Mouse (Mus musculus): ENCODE data around the gene Gstm6.
"Not testable (repeated sequence)": the region's sequence is repeated elsewhere in the genome, so short reads cannot be mapped to it uniquely, and the experiment has no call there.

The Gstm6 gene

DNA sequence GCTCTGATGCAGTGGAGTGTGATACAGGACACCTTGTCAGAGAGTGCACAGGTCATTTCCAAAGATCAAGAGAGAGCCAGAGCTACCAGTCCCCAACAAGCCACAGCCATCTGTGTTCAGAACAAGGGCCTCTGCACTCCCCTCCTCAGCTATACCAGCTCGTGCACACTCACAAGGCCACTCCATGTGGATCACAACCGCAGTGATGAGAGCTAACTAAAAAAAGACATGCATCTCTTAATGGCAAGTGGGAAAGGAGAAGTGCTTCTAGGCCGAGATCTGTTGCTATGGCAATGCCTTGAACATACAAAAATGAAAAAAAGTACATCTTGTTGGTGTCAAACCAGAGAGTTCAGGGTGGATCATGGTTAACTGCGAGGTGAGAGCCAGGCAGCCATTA, 3.7 kb downstream of the Gstm6 start:
- no peak for DNase-seq

DNA sequence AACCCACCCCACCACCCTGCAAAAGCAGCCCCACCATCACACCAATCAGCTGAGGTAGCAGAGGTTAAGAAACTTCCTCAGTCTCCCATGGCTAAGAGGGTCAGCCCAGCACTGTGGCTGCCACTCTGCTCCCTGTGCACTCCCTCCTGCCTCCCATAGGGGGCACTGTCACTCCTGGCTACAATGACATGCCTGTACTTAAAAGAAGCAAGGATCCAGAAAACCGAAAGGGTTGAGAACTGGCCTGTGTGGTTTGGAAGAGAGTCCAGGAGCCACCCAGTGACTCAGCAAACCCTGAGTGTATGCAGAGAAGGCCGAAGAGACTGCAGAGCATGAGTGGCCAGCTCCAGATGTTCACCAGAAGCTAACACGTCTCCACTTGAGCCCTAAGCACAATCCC, 4.1 kb downstream of the Gstm6 start:
- peak; percentile 17 for DNase-seq

DNA sequence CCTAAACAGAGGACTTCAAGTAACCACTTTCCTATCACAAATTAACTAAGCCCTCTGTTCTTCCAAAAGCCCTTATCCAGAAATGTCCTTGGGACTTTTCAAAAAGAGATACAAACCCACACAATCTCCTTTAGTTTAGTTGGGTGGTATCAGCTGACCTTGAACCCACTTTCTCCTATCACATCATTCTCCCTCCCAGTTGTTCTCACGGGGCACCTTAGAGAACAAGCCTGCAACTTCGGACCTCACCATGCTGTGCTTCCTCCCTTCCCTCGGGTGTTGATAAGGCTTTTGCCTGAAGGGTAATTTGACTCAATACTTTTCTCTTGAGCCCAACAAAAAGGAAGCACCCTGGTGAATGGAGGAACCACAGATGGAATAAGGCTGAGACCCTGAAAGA, 7.7 kb downstream of the Gstm6 start:
- DNase-seq, result no peak

DNA sequence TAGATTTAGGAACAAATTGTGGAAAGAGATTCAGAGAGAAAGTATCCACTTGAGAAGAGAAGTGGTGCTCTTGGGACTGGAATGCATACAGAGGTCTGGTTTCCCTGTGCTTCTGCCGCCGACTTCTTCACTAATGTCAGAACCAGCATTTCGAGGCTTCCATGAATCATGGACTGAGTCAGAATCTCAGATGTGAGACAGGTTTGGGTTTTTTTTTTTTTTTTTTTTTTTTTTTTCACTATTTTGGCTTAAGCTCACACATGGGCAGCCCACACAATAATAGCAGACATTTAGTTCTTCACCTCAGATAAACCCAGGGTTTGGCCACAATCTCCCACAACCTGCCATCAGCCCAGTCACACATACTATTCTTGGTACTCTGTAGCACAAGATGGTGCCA, 8.3 kb downstream of the Gstm6 start:
- DNase-seq, result no peak

DNA sequence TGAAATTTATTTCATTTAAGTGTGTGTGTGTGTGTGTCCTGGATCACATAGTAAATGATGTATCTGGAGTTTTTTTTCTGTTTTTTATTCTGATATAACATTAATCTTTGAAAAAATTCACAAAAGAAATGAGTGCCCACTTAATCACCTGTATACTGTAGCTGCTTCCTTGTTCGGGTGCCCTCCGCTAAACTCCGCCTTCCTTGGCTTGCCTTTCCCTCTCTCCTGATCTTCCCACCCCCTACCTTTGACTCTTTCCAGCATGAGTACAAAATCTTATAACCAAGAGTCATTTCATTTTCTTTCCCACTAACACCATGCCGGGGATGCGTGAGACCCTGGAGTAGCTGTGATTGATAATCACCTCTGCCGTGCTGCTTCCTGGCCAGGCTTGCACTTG, 11.4 kb downstream of the Gstm6 start:
- DNase-seq, result no peak

DNA sequence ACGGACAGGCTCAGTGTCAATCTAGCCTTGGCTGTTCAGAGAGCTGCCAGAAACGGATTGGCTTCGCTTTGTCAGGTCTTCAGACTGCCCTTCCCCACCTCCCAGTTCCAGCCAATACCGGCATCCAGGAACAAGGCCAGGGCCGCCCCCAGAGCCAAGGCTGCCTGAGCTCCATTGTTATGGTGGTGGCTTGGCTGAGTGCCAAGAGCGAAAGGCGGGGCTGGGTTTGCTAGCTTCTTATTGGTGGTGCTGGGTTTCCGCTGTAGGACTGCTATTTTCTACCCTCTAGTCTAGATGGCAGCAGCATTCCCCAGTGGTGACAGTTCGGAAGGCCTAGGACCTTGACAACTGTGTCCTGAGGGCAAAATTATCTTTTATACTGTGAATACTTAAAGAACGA, 11.9 kb downstream of the Gstm6 start, which contains the start of gene Gstm7:
Gene Gstm7, minus strand, starts transcription at position 148 of the 400 bp plus-strand sequence.
- DNase-seq, result peak; percentile 95

DNA sequence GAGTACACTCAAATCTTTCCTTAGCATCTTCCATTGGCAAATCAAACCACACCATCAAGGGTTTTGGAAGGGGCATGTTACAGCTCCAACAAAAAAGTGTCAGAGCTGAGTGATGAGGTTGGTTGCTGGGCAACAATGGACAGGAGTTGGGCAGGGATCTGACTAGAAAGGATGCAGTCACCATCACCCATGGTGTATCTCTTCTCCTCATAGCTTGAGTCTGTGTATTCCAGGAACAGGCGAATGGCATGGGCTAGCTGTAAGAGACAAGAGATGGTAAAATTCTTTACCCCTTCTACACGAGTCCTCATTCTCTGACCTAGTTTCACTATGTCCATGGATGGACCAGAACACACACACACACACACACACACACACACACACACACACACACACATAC, 12.4 kb downstream of the Gstm6 start:
- DNase-seq, result no peak

DNA sequence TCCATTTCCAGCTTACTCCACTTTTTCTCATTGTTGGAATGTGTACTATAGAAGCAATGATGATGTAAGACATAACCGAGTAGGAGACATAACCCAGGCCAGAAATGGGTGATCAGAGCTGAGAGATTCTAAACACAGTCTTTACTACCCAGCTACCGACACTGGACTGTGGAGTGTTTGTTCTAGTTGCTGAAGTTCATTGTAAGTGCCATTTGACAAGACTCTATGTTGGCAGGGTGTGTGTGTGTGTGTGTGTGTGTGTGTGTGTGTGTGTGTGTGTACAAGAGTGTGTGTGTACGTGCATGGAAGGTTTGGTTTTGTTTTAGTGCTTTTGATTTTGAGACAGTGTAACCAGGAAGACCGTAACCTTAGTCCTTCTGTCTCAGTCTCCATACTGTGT, 13.8 kb downstream of the Gstm6 start:
- DNase-seq, result no peak

DNA sequence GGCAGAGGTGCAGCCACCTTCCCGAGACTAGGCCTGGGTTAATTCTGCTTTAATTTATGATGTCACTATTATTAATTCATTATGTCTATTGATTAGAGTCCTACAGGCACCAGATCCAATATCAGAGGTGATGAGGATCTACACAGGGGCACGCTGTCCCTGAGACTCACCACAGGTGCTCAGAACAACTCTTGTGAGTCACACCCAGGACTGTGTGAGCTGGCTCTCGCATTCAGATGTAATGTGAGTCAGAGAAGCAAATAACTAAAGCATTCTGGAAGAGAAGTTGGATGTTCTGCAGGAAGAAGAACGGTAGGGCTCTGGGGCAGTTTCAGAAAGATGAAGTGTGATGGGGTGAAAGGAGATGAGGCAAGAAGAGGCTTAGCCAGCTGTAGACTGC, 14.3 kb downstream of the Gstm6 start:
- no peak for DNase-seq

DNA sequence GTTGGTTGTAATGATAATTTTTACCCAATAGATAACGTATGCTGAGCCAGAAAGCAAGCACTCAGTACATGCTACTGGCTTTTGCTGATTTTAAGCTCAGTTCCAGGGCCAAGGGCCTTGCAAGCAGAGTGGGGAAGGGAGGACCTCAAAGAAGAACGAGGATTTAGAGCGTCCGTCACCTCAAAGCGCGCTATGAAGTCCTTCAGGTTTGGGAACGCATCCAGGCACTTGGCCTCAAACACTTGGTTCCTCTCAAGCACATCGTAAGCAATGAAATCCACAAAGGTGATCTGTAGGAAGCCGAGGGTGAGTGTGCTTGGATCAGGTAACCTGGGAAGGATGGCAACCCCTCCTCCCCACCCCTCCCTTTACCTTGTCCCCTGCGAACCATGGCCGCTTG, 14.9 kb downstream of the Gstm6 start:
- DNase-seq, result no peak

DNA sequence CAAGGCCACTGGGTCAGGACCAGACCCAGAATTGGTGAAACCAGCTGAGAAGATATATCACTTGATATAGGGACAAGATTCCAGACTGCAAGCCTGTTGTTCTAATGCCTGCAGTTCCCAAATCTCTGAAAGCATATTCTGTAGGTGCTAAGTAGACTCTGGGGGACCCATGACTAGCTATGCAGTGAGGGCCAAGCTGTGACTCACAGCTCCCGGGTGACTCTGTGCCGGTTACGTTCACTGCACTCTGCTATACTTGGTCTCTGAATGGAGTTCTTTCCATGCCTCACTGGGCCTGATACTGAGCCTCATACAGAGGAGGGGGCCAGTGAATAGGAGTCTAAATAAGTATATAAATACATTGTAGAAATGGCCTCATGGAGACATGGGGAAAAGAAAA, 15.7 kb downstream of the Gstm6 start:
- no peak for DNase-seq

DNA sequence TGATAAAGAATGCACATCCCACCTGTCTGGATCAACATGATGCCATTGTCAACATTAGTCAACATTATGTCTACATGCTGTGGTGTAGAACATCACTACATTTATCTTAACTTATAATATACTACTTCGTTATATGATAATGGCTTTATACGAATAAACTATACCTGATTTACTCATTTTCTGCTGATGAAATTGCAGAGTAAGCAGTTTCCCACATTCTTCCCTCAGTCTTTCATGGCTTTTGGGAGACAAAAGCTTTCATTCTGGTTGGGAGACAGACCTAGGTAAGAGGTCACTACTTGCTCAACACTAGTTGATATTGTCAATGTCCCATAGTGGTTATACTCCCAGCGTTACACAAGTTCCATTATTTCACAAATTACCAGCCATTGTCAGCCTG, 18.2 kb downstream of the Gstm6 start:
- DNase-seq, result no peak

DNA sequence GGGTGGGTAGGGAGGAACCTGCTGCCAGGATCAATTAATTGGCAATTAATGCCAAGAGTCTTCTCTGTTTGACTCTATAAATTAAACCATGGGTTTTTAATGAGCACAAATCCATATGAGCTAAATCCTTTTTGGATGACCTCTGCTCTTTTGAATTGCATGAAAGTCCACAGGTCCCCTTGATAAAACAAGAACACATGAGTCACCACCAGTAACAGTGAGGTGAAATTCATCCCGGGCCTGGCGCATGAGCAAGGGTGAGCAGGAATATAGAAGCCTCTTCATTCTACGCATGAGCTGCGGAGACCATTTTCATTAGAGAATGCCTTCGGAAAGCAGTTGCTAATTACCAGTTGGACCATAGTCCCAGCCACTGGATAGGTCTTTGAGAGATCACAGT, 23.2 kb downstream of the Gstm6 start:
- DNase-seq, result no peak

DNA sequence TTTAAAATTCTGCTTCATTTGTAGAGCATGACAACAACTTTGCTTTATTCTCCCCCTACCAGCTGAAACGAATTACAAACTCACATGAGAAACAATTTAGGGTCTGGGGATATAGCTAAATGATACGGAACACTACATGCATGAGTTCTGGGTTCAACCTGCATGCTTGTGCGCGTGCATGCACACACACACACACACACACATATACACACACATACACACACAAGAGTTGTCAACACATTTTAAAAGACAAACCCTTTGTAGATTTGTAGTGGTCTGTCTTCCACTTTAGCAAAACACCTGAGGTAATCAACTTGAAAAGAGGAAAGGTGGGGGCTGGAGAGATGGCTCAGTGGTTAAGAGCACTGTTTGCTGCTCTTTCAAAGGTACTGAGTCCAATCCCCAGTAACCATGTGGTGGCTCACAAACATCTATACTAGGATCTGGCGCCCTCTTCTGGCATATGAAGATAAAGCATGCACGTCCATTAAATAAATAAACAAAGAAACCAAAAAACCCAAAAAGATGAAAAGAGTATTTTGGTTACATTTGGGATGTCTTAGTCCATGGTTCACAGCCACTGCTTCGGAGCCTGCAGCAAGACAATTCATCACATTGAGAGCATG, 25.7 kb downstream of the Gstm6 start:
- DNase-seq, result no peak

DNA sequence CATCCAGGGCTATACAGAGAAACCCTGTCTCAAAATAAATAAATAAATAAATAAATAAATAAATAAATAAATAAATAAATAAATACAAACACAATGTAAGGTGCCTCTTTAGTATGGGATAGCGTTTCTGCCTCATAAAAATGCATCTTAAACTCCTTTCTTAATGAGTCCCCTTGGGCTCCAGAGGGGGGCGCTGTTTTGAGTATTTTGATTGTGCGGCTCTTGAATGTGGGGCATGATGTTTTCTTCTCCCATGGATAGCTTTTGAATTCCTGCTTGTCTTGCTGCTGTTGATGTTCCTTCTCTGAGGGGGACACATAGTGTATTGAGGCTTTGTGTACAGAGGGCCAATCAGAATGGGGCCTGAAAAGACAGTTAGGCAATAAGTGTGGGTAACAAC, 26.5 kb downstream of the Gstm6 start:
- no peak for DNase-seq

DNA sequence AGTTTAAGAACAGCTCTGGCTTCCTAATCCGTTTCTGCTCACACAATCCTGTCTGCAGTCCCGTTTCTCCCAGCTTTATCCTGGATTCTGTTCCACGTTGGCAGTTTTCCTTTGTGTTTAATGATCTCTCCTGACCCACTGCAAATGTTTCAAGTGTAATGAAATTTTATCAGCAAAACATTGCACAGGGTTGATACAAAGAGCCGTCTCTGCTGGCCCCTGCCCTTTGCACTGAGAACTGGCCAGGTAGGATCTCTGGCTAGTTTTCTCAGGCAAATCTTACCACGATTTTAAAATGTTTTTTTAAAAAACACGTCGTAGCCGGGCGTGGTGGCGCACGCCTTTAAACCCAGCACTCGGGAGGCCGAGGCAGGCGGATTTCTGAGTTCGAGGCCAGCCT, 26.9 kb downstream of the Gstm6 start:
- no peak for DNase-seq

DNA sequence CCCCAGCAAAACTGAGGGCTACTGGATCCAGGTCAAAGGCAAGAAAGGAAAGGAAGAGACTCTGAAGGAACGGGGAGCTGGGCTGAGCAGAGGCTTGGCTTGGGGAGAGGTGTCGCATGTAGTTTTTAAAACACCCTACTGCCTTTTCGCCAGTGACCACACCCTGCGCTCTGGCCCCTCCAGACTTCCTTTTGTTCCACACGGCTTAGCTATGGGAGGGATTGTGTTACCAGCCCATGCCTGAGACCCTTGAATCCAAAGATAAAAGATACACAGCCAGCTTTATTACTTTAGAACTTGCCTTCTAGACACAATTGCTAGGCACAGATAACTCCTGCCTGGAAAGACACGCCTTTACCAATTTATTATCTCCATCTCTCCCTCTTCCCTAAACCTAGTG, 37.6 kb downstream of the Gstm6 start:
- no peak for DNase-seq

DNA sequence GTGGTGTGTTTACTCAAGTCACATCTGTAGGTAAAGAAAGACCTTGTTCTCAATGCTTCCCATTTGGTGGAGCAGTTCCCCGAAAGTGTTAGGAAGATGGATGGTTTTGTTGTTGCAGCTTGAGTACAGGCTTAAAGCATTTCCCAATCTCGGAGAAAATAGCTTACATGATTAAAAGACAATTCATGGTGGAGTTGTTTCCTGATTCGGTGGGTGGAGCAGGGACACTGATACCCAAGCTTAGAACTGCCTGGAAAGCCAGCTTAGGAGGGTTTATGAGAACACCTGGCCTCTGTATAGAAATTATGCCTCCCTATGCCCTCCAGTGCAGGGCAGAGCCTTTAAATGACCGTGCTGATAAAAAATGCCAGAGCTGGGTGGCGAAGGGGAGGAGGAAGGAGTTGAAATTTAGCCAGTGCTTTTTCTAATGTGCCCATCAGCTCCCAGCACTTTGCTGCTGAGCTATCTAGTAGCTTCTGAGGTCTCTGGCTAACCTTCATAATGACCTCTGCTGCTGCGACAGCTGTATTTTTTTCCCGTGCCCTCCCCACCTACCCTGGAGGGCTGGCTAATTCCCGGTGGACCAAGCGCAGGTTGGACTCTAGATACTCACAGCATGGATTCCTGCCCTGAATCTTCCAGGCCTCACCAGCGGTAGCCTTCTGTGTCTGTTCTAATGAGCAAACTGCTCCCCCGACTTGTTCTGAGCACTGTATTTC, 42.4 kb downstream of the Gstm6 start:
- DNase-seq, result no peak

DNA sequence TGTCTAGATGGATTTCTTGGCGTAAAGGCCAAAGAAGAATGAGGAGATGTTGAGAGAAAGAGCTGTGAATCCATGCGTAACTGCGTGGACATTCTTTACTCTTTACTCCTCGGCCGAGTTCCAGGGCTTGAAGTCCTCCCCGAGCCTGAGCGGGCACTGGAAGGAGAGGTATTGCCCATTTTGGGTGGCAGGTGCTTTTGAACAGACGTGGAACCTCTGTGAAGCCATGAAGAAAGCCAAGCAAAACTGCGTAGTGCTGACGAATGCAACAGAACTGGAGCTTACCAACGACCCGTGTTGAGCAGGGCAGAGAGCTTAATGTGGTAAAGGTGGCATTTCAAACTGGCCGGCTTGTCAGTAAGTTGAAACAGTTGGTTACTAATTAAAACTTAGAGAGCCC, 44.9 kb downstream of the Gstm6 start:
- DNase-seq, result no peak

DNA sequence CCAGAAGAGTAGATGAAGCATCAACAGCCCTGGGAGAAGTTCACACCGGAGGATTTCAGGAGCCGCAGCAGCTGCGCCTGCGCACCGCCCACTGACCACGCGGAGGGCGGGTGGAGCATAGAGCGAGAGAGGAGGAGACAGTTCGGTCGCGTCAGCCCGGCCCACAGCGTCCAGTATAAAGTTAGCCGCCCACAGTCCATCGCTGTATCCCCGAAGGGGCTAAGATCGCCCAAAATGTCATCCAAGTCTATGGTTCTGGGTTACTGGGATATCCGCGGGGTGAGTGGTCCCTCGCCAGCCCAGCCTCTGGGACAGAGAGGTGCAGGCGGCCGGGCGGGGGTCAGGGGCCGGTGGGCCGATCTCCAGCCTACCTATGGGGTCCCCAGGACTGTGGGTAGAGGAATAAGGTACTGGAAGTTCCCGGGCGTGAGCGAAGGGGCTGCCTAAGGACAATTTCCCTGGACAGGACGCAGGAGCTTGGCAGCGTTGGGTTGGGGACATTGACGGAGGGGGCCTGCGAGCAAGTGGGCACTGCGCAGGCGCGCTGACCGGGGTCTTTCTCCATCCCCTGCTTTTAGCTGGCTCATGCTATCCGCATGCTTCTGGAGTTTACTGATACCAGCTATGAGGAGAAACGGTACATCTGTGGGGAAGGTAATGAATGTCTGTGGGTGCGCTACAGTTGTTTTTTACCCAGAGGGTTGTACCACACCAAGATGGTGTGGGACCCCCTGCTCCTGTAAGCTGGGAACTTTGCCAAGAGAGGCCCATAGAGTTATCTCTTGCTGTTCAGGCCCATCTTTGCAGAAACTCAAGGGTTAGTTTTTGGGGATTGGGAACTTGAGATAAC, 47.6 kb downstream of the Gstm6 start, which contains the start of gene Gstm5:
Gene Gstm5, plus strand, starts transcription at position 102 of the 850 bp plus-strand sequence.
- peak; percentile 85 for DNase-seq

DNA sequence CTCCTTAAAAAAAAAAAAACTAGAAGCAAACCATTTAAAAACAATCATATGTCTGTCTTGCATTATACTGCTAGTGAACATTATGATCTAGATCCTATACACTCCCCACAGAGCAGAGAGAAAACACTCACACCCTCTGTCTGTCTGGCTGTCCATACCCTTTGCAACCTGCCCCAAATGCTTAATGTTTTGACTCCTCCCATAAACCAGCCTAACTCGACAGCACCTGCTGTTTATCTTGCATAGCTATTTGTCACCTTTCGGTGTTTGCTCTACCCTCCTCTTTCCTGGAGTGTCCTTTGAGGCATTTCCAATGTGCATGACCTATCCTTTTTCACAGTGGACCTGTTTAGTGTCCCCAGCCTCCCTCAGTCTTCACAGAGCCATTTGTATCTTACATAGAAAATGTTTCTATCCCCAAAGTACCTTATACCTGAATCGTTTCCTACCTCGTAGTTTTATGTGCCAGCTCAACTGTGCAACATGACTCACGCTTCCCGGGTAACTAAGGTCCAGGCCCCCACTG, 48.3 kb downstream of the Gstm6 start:
- DNase-seq, result no peak

DNA sequence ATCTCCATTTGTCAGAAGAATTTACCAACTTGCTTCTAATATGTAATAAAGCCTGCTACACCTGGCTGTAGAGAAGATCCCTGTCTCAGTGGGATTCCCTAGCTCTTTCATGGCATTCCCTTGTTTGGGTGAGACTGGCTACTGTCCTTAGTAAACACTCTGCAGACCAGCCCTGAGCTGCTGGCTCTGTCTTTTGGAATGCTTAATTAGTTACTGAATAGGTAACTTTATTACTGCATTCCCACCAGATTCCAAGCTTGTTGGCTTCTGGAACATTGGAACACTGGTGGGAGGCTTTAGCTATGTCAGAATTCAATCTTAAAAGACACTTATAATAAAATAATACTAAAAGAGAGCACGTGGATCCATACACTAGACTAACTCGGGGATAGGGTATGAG, 54.3 kb downstream of the Gstm6 start:
- not testable (repeated sequence) for DNase-seq

All from cerebellum, adult 9-11 months (tissue).